Mouse (Mus musculus) neural tube, embryonic 12.5 days (tissue): ENCODE measurements around the gene Gm21972. TPM values are rescaled to one million over a fixed set of nuclear protein-coding genes. Genes with fewer than 3 reads are reported as not detected.

Source experiments
- ATAC-seq: fragments of 200-750 bp; cut with Nextera tagmentation; 2 replicates; pipeline ENCODE4 v1.8.0; 2017; ENCODE audit warnings: low read depth, mild to moderate bottlenecking, moderate TSS enrichment, moderate library complexity; ENCODE audit not compliant: low FRiP score
- H3K27ac ChIP-seq: fragments of 300-500 bp; sonication (generic); 2 replicates; pipeline ENCODE4 v1.5.1; 2016
- H3K27me3 ChIP-seq: fragments of 300-500 bp; sonication (generic); replicated peaks from 2 replicates; pipeline ENCODE4 v1.6.1; 2016; ENCODE audit warnings: mild to moderate bottlenecking
- H3K36me3 ChIP-seq: fragments of 300-500 bp; sonication (generic); 2 replicates; pipeline ENCODE4 v1.6.1; 2016; ENCODE audit warnings: mild to moderate bottlenecking
- H3K4me1 ChIP-seq: fragments of 300-500 bp; sonication (generic); 2 replicates; pipeline ENCODE4 v1.6.1; 2016
- H3K4me2 ChIP-seq: fragments of 300-500 bp; sonication (generic); replicated peaks from 2 replicates; pipeline ENCODE4 v1.6.1; 2016; ENCODE audit warnings: mild to moderate bottlenecking
- H3K4me3 ChIP-seq: fragments of 300-500 bp; sonication (generic); 2 replicates; pipeline ENCODE4 v1.5.1; 2016
- H3K9ac ChIP-seq: fragments of 300-500 bp; sonication (generic); 2 replicates; pipeline ENCODE4 v1.6.1; 2016; ENCODE audit warnings: mild to moderate bottlenecking
- H3K9me3 ChIP-seq: fragments of 300-500 bp; sonication (generic); 2 replicates; pipeline ENCODE4 v1.6.1; 2016; ENCODE audit warnings: mild to moderate bottlenecking
- WGBS: fragments of 180-500 bp; shearing (Covaris S2); methylation state at CpG from one replicate; pipeline ENCODE4 v1.1.7; 2016; 5-methylcytosine and 5-hydroxymethylcytosine counted together
- polyA plus RNA-seq: library from polyadenylated mRNA; unstranded; fragments of >200 nt; fragmentation: Nextera tagmentation; extraction: Ambion mirVana; gene quantifications from 2 replicates; pipeline ENCODE4 v1.2.1, GENCODE M21; 2016

Gm21972 gene
- polyA plus RNA-seq, 1 experiment from 2014 or later = not detected

DNA sequence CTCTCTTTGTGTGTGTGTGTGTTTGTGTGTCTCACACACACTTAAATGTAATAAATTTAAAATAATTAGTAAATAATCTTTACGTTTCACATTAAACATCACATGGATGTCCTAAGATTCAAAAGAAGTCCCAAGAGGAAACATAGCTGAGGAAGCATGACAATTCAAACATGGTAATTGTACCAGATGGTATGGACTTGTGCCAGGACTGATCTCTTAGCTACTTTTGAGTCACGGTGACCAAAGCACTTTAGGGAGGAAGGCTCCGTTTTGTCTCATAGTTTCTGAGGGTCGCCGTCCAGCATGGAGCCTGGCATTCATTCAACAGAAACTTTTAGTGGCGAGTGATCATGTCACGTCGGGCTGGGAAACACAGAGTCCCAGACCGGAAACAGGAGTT, 14.7 kb downstream of the Gm21972 start:
- Histone ChIP-seq H3K36me3 (no peaks in the 10 kb centered on the region), H3K4me1 (no peaks in the 10 kb centered on the region), H3K27ac (no peak overlapping the region), H3K9ac (no peak overlapping the region), H3K27me3 (no peaks in the 10 kb centered on the region), H3K4me2 (no peak overlapping the region), H3K9me3 (no peaks in the 10 kb centered on the region), H3K4me3 (no peak overlapping the region)
- 88% methylated on average over 9 of the region's 9 CpGs for WGBS
- no peak for ATAC-seq

DNA sequence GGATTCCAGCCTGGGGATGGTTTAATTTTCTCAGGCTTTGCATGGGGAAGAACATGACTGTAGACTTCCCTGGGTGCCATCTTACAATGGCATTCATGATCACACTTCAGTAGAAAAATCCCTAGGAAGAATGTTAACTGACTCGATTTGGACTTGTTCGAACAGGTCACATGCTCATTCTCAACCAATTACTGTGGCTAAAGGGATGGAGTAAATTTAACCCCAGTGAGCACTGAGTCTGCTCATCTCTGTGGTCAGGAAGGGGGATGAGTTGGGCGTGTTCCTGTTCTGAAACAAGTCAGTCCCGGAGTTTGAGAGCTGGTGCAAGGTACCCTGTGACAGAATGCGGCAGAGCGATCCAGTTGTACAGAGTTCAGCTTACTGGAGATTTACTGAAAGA, 17.5 kb downstream of the Gm21972 start:
- Histone ChIP-seq H3K36me3 (no peaks in the 10 kb centered on the region), H3K4me2 (no peak overlapping the region), H3K27ac (no peak overlapping the region), H3K9me3 (no peaks in the 10 kb centered on the region), H3K4me1 (peaks cover 16% of the 10 kb centered on the region), H3K27me3 (no peaks in the 10 kb centered on the region), H3K4me3 (no peak overlapping the region), H3K9ac (no peak overlapping the region)
- 90% methylated on average over 6 of the region's 6 CpGs for WGBS
- no peak for ATAC-seq

DNA sequence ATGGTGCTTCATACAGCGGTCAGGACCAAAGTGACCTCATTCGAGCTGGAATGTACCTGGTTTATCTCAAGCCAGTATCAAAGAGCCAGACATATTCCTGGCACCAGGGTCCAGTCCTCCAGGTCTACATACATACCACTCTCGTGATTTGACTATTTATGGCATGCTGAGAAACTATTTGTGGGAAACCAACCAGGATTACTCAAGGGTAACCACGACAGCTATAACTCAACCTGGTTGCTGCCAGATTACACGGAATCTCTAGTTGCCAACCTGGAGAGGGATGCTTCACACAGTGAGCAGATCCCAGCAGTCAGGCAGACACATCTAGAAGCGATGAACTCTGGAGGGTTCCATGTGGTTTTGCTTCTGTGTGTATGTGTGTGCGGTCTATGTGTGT, 17.9 kb downstream of the Gm21972 start:
- Histone ChIP-seq H3K27ac (no peak overlapping the region), H3K27me3 (no peaks in the 10 kb centered on the region), H3K4me1 (peaks cover 18% of the 10 kb centered on the region), H3K9me3 (no peaks in the 10 kb centered on the region), H3K36me3 (no peaks in the 10 kb centered on the region), H3K9ac (no peak overlapping the region), H3K4me2 (no peak overlapping the region), H3K4me3 (no peak overlapping the region)
- ATAC-seq = no peak
- WGBS = 86% methylated on average over 7 of the region's 7 CpGs

- Histone ChIP-seq H3K4me3 (no peak overlapping the region), H3K4me1 (peaks cover 18% of the 10 kb centered on the region), H3K27ac (no peak overlapping the region), H3K4me2 (no peak overlapping the region), H3K27me3 (no peaks in the 10 kb centered on the region), H3K9me3 (no peaks in the 10 kb centered on the region), H3K9ac (no peak overlapping the region), H3K36me3 (no peaks in the 10 kb centered on the region)
- no peak for ATAC-seq
- 100% methylated on average over 1 of the region's 1 CpGs for WGBS
Measured at GRCm38 (mm10) chr1:86152618-86153017, 19.2 kb downstream of the Gm21972 start.

GRCm38 (mm10) chr1:86154133-86154823, 20.8 kb downstream of the Gm21972 start, which contains the start of gene Armc9:
TSS of gene Armc9 (plus strand) at chr1:86154780.
- ATAC-seq = peak; percentile 100
- Histone ChIP-seq H3K4me3 (peak within 1 kb of the TSS; percentile 81), H3K9ac (peak within 1 kb of the TSS; percentile 82), H3K9me3 (no peaks in the 10 kb centered on the region), H3K36me3 (no peaks in the 10 kb centered on the region; the same call in 1 of the 2 replicates), H3K4me2 (peak within 1 kb of the TSS; percentile 81), H3K27me3 (no peaks in the 10 kb centered on the region), H3K4me1 (peaks cover 18% of the 10 kb centered on the region), H3K27ac (no peak within 1 kb of the TSS)
- WGBS = 4% methylated on average over 40 of the region's 40 CpGs

GRCm38 (mm10) chr1:86154824-86155164, 21.4 kb downstream of the Gm21972 start:
- WGBS = under 1% methylated on average over 18 of the region's 18 CpGs
- Histone ChIP-seq H3K36me3 (no peaks in the 10 kb centered on the region; the same call in 1 of the 2 replicates), H3K27me3 (no peaks in the 10 kb centered on the region), H3K27ac (no peak overlapping the region), H3K4me2 (peak overlapping the region; percentile 81), H3K4me1 (peaks cover 18% of the 10 kb centered on the region), H3K9ac (peak overlapping the region; percentile 82), H3K4me3 (peak overlapping the region; percentile 81), H3K9me3 (no peaks in the 10 kb centered on the region)
- ATAC-seq = peak; percentile 73; the same call in 1 of the 2 replicates

DNA sequence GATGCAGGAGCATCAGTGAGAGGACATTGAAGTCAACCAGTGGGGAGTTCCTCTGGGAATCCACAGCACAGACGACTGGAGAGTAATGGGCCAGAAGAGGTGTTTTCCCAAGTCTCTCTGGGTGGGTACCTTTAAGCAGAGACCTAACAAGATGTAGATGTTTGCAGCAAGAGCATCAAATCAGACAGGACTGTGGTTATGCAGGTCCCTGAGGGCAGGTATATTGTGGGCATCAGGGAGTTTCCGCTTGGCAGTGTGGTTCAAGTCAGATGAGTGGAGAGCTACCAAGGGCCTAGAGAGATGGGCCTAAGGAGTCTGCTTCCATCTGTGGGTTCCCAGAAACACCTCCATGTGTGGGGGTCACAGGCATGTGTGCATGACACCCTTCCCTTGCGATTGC, 22.6 kb downstream of the Gm21972 start:
- H3K36me3 ChIP-seq = peaks cover 11% of the 10 kb centered on the region; the same call in 1 of the 2 replicates
- H3K27ac ChIP-seq = no peak overlapping the region
- no peak for ATAC-seq
- H3K27me3 ChIP-seq = no peaks in the 10 kb centered on the region
- H3K4me2 ChIP-seq = no peak overlapping the region
- peaks cover 18% of the 10 kb centered on the region for H3K4me1 ChIP-seq
- peak overlapping the region; percentile 82; the same call in 1 of the 2 replicates for H3K9ac ChIP-seq
- WGBS = 85% methylated on average over 3 of the region's 3 CpGs
- H3K4me3 ChIP-seq = no peak overlapping the region
- no peaks in the 10 kb centered on the region for H3K9me3 ChIP-seq

DNA sequence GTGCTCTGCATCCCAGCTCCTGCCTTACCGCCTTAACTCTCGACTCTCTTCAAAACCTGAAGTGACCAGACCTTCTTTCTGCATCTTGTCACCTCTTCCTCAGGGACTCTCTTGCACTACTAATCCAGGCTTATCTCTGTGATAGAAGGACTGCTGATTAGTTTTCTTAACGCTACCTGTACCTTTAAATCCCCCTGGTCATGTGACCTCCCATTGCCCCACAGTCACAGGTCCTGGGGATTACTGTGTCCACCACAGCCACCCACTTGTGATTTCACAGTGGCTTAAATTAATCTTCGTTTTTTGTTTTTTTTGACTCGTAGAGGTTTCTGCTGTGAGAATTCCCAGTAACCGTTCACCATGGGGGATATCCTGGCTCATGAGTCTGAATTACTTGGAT, 23.2 kb downstream of the Gm21972 start:
- Histone ChIP-seq H3K27me3 (no peaks in the 10 kb centered on the region), H3K4me1 (peaks cover 18% of the 10 kb centered on the region), H3K27ac (no peak overlapping the region), H3K36me3 (peaks cover 16% of the 10 kb centered on the region), H3K4me2 (no peak overlapping the region), H3K4me3 (no peak overlapping the region), H3K9me3 (no peaks in the 10 kb centered on the region), H3K9ac (no peak overlapping the region)
- ATAC-seq = no peak
- WGBS = 91% methylated on average over 6 of the region's 6 CpGs

- ATAC-seq = no peak
- Histone ChIP-seq H3K4me3 (no peak overlapping the region), H3K4me1 (peaks cover 11% of the 10 kb centered on the region), H3K4me2 (no peak overlapping the region), H3K9me3 (no peaks in the 10 kb centered on the region), H3K27ac (no peak overlapping the region), H3K9ac (no peak overlapping the region), H3K27me3 (no peaks in the 10 kb centered on the region), H3K36me3 (peaks cover 46% of the 10 kb centered on the region)
- WGBS = 90% methylated on average over 6 of the region's 6 CpGs
Measured at GRCm38 (mm10) chr1:86160059-86160458, 26.6 kb downstream of the Gm21972 start.

DNA sequence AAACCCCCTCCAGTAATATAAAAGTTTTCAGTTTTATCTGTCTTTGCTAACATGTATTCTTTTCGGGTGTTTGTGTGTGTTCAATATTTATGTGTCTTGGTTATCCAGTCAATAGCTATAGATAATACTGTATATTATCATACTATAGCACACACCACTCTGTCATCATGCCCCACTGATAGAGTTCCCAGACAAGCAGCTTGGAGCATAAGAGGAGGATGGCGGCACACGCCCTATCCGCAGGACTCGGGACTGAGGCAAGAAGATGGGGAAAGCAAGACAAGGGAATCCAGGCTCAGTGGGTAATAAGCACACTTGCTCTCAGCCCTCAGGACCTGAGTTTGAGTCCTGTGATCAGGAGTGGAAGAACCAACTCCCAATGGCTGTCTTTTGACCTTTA, 27.0 kb downstream of the Gm21972 start:
- Histone ChIP-seq H3K4me2 (no peak overlapping the region), H3K9ac (no peak overlapping the region), H3K27ac (no peak overlapping the region), H3K36me3 (peaks cover 49% of the 10 kb centered on the region), H3K4me3 (no peak overlapping the region), H3K27me3 (no peaks in the 10 kb centered on the region), H3K9me3 (no peaks in the 10 kb centered on the region), H3K4me1 (peaks cover 6% of the 10 kb centered on the region)
- ATAC-seq = no peak
- WGBS = 97% methylated on average over 5 of the region's 5 CpGs

GRCm38 (mm10) chr1:86161061-86161460, 27.6 kb downstream of the Gm21972 start:
- H3K27me3 ChIP-seq = no peaks in the 10 kb centered on the region
- peaks cover under 1% of the 10 kb centered on the region; the same call in 1 of the 2 replicates for H3K4me1 ChIP-seq
- no peak overlapping the region for H3K4me2 ChIP-seq
- no peak overlapping the region for H3K9ac ChIP-seq
- H3K4me3 ChIP-seq = no peak overlapping the region
- ATAC-seq = no peak
- peaks cover 50% of the 10 kb centered on the region for H3K36me3 ChIP-seq
- 95% methylated on average over 5 of the region's 5 CpGs for WGBS
- no peak overlapping the region for H3K27ac ChIP-seq
- no peaks in the 10 kb centered on the region for H3K9me3 ChIP-seq

GRCm38 (mm10) chr1:86174602-86175001, 41.2 kb downstream of the Gm21972 start:
- no peaks in the 10 kb centered on the region for H3K9me3 ChIP-seq
- no peaks in the 10 kb centered on the region for H3K27me3 ChIP-seq
- H3K4me1 ChIP-seq = no peaks in the 10 kb centered on the region
- H3K4me3 ChIP-seq = no peak overlapping the region
- ATAC-seq = no peak
- H3K27ac ChIP-seq = no peak overlapping the region
- H3K36me3 ChIP-seq = peaks cover 62% of the 10 kb centered on the region
- 90% methylated on average over 5 of the region's 5 CpGs for WGBS
- no peak overlapping the region for H3K9ac ChIP-seq
- no peak overlapping the region for H3K4me2 ChIP-seq

DNA sequence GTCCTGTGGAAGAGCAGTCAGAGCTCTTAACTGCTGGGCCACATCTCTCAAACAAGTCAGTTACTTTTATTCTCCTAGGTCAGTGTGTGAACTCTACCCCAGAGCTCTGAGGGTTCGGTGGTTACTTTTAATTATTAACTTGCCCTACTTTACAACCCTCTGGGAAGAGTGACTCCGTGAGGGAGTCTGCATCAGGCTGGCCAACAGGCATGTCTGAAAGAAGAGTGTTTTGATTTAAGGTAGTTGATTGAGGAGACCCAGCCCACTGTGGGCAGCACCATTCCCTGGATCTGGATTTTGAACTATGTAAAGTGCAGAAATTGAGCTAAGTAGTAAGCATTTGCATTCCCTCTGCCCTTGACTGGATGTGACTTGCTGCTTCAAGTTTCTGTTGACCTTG, 42.6 kb downstream of the Gm21972 start:
- Histone ChIP-seq H3K27me3 (no peaks in the 10 kb centered on the region), H3K9me3 (no peaks in the 10 kb centered on the region), H3K36me3 (peaks cover 61% of the 10 kb centered on the region), H3K4me2 (no peak overlapping the region), H3K4me1 (no peaks in the 10 kb centered on the region), H3K9ac (no peak overlapping the region), H3K4me3 (no peak overlapping the region), H3K27ac (no peak overlapping the region)
- no peak for ATAC-seq
- 43% methylated on average over 2 of the region's 2 CpGs for WGBS
